Mouse (Mus musculus) midbrain, embryonic 12.5 days (tissue): ENCODE measurements around the gene Fnbp1. TPM values are rescaled to one million over a fixed set of nuclear protein-coding genes. Genes with fewer than 3 reads are reported as not detected.

Experiments used
- ATAC-seq: fragments of 200-750 bp; cut with Nextera tagmentation; 2 replicates; pipeline ENCODE4 v1.8.0; 2017; ENCODE audit warnings: low read depth, moderate TSS enrichment, moderate library complexity; ENCODE audit not compliant: low FRiP score
- H3K27ac ChIP-seq: fragments of 300-500 bp; sonication (generic); replicated peaks from 2 replicates; pipeline ENCODE4 v1.5.1; 2016; ENCODE audit warnings: mild to moderate bottlenecking
- H3K27me3 ChIP-seq: fragments of 300-500 bp; sonication (generic); 2 replicates; pipeline ENCODE4 v1.6.1; 2016; ENCODE audit warnings: mild to moderate bottlenecking
- H3K36me3 ChIP-seq: fragments of 300-500 bp; sonication (generic); 2 replicates; pipeline ENCODE4 v1.6.1; 2016
- H3K4me1 ChIP-seq: fragments of 300-500 bp; sonication (generic); 2 replicates; pipeline ENCODE4 v1.6.1; 2016
- H3K4me2 ChIP-seq: fragments of 300-500 bp; sonication (generic); replicated peaks from 2 replicates; pipeline ENCODE4 v1.6.1; 2016; ENCODE audit warnings: mild to moderate bottlenecking, moderate library complexity
- H3K4me3 ChIP-seq: fragments of 300-500 bp; sonication (generic); 2 replicates; pipeline ENCODE4 v1.5.1; 2016; ENCODE audit warnings: mild to moderate bottlenecking
- H3K9ac ChIP-seq: fragments of 300-500 bp; sonication (generic); replicated peaks from 2 replicates; pipeline ENCODE4 v1.6.1; 2016; ENCODE audit warnings: mild to moderate bottlenecking, moderate library complexity
- H3K9me3 ChIP-seq: fragments of 300-500 bp; sonication (generic); 2 replicates; pipeline ENCODE4 v1.6.1; 2016; ENCODE audit warnings: mild to moderate bottlenecking
- WGBS: fragments of 180-500 bp; shearing (Covaris S2); methylation state at CpG from one replicate; pipeline ENCODE4 v1.1.7; 2016; 5-methylcytosine and 5-hydroxymethylcytosine counted together
- polyA plus RNA-seq: library from polyadenylated mRNA; unstranded; fragments of >200 nt; fragmentation: Nextera tagmentation; extraction: Ambion mirVana; gene quantifications from 2 replicates; pipeline ENCODE4 v1.2.1, GENCODE M21; 2016

The Fnbp1 gene
- polyA plus RNA-seq, 1 experiment from 2014 or later, result 12.8 TPM

DNA sequence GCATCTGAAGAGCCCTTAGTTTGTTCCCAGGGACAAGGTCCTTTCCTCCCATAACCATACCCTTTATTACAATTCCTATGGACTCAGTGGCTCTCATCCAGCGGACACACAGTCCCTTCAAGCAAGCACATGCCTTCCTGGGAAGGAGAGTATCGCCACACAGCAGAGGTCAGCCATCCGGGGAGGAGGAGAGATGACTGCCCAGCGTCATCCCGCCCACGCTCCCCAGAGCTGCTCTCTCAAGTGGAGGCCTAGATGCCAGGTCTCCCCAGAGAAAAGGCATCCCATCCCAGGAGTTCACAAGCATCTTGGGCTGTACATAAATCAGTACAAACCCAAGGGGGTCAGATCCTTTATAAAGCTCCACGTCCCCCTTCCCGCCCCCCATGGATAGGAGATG, 9.1 kb downstream of the Fnbp1 start:
- Histone ChIP-seq H3K4me3 (no peak overlapping the region), H3K27ac (no peak overlapping the region), H3K9me3 (no peaks in the 10 kb centered on the region), H3K27me3 (no peaks in the 10 kb centered on the region), H3K9ac (no peak overlapping the region), H3K4me2 (no peak overlapping the region), H3K36me3 (no peaks in the 10 kb centered on the region), H3K4me1 (peaks cover 8% of the 10 kb centered on the region; the same call in 1 of the 2 replicates)
- no peak for ATAC-seq
- WGBS, result 67% methylated on average over 8 of the region's 8 CpGs

DNA sequence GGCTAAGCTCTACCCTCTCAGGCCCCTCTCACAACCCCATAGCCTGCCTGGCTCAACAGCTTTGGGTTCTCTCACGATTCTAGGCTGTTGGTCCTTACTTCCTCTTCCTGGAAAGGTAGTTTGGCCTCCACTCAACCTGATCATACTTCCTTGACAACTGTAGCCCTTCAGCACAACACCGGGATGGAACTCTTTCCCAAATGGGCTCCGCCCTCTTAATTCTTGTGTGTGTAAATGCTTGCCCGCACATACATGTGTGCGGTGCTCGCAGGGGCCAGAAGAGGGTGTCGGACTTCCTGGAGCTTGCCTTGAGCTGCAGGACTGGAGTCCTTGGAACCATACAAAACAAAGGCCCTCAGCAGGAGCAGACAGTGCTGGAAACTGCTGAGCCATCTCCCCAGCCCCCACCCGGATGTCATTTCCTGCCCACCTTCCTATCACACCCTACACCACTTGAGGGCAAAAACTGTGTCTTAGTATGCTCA, 11.0 kb downstream of the Fnbp1 start:
- H3K36me3 ChIP-seq, result no peaks in the 10 kb centered on the region
- H3K9me3 ChIP-seq, result no peaks in the 10 kb centered on the region
- WGBS, result 79% methylated on average over 8 of the region's 8 CpGs
- no peak overlapping the region for H3K27ac ChIP-seq
- no peak for ATAC-seq
- no peak overlapping the region for H3K9ac ChIP-seq
- no peaks in the 10 kb centered on the region for H3K27me3 ChIP-seq
- H3K4me1 ChIP-seq, result peaks cover 13% of the 10 kb centered on the region; the same call in 1 of the 2 replicates
- no peak overlapping the region for H3K4me2 ChIP-seq
- H3K4me3 ChIP-seq, result no peak overlapping the region

DNA sequence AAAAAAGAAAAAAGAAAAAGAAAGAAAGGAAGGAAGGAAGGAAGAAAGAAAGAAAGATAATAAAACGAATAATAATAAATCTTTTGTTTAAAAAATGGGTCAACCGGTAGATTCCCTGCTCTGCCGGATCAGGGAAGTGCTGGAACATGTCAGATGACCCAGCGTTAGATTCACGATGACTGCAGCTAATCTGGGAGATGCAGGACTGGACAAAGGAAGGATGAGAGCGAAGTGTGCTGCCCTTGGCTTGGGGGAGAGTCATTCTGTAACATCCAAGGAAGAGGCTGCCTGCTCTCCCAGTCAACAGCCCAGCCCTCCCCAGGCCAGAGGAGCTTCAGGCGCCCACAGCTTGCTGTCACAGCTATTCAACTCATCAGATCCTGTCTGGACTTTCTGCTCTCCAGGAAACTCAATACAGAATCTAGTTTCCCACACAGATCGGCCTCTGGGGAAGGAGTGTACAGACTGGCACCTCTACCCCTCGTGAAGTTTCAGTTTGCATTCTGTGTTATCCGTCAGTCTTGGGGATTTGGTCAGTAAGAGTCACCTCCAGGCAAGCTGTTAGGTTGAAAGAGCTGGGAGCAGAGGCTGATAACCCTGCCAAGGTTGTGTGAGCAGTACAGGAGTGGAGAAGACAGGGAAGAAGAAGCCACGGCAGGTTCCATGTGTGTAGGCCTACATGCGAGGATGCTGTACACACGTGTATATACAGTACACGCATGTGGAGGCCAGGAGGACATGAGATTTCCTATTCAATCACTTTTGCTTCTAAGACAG, 11.9 kb downstream of the Fnbp1 start:
- H3K9me3 ChIP-seq, result no peaks in the 10 kb centered on the region
- peaks cover 13% of the 10 kb centered on the region; the same call in 1 of the 2 replicates for H3K4me1 ChIP-seq
- ATAC-seq, result no peak
- H3K27ac ChIP-seq, result no peak overlapping the region
- no peak overlapping the region for H3K9ac ChIP-seq
- H3K4me2 ChIP-seq, result no peak overlapping the region
- 86% methylated on average over 14 of the region's 14 CpGs for WGBS
- H3K4me3 ChIP-seq, result no peak overlapping the region
- H3K36me3 ChIP-seq, result no peaks in the 10 kb centered on the region
- no peaks in the 10 kb centered on the region for H3K27me3 ChIP-seq

DNA sequence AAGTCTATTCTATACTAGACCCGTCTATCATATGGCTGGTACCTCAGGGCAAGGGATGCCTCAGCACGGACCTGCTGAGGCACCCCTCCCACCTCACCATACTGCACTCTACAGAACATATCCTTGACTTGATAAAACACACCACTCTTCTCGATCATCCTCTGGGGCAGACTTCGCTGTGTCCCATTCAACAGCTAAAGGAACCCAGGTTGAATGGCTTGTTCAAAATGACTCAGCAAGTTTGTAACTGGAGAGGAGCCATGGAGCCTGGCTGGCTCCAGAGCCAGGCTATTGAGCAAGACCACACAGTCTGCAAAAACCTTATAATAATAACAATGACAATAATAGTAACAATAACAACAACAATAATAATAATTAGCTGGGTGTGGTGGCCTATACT, 13.9 kb downstream of the Fnbp1 start:
- no peaks in the 10 kb centered on the region for H3K27me3 ChIP-seq
- WGBS, result 78% methylated on average over 4 of the region's 4 CpGs

GRCm38 (mm10) chr2:31127219-31127618, 14.6 kb downstream of the Fnbp1 start:
- ATAC-seq, result no peak
- H3K4me3 ChIP-seq, result no peak overlapping the region
- H3K9ac ChIP-seq, result no peak overlapping the region
- H3K4me2 ChIP-seq, result no peak overlapping the region
- no peaks in the 10 kb centered on the region for H3K9me3 ChIP-seq
- 74% methylated on average over 7 of the region's 7 CpGs for whole genome bisulfite sequencing
- H3K4me1 ChIP-seq, result peaks cover 13% of the 10 kb centered on the region; the same call in 1 of the 2 replicates
- H3K36me3 ChIP-seq, result no peaks in the 10 kb centered on the region
- no peaks in the 10 kb centered on the region for H3K27me3 ChIP-seq
- H3K27ac ChIP-seq, result no peak overlapping the region

More for the DNA sequence above, 13.9 kb downstream of the Fnbp1 start:
- Histone ChIP-seq H3K9me3 (no peaks in the 10 kb centered on the region), H3K4me3 (no peak overlapping the region), H3K36me3 (no peaks in the 10 kb centered on the region), H3K4me1 (peaks cover 13% of the 10 kb centered on the region; the same call in 1 of the 2 replicates), H3K27ac (no peak overlapping the region), H3K4me2 (no peak overlapping the region), H3K9ac (no peak overlapping the region)
- ATAC-seq, result no peak

- no peak overlapping the region for H3K4me3 ChIP-seq
- no peak overlapping the region for H3K9ac ChIP-seq
- no peak overlapping the region for H3K27ac ChIP-seq
- no peaks in the 10 kb centered on the region for H3K9me3 ChIP-seq
- H3K27me3 ChIP-seq, result no peaks in the 10 kb centered on the region
- peaks cover 10% of the 10 kb centered on the region; the same call in 1 of the 2 replicates for H3K4me1 ChIP-seq
- no peaks in the 10 kb centered on the region for H3K36me3 ChIP-seq
- ATAC-seq, result no peak
- H3K4me2 ChIP-seq, result no peak overlapping the region
- 93% methylated on average over 9 of the region's 9 CpGs for WGBS
Measured at GRCm38 (mm10) chr2:31126048-31126447, 15.8 kb downstream of the Fnbp1 start.

- whole genome bisulfite sequencing, result 85% methylated on average over 7 of the region's 7 CpGs
- no peaks in the 10 kb centered on the region for H3K27me3 ChIP-seq
- 0 out of 2 replicates have a peak, but pooled peaks cover 7% of the 10 kb centered on the region for H3K4me1 ChIP-seq
- no peaks in the 10 kb centered on the region for H3K36me3 ChIP-seq
- ATAC-seq, result no peak
- H3K9ac ChIP-seq, result no peak overlapping the region
- no peak overlapping the region for H3K27ac ChIP-seq
- no peaks in the 10 kb centered on the region for H3K9me3 ChIP-seq
- H3K4me3 ChIP-seq, result no peak overlapping the region
- no peak overlapping the region for H3K4me2 ChIP-seq
Measured at GRCm38 (mm10) chr2:31125156-31125555, 16.7 kb downstream of the Fnbp1 start.

- H3K27ac ChIP-seq, result no peak overlapping the region
Measured at GRCm38 (mm10) chr2:31124694-31125093, 17.1 kb downstream of the Fnbp1 start.

DNA sequence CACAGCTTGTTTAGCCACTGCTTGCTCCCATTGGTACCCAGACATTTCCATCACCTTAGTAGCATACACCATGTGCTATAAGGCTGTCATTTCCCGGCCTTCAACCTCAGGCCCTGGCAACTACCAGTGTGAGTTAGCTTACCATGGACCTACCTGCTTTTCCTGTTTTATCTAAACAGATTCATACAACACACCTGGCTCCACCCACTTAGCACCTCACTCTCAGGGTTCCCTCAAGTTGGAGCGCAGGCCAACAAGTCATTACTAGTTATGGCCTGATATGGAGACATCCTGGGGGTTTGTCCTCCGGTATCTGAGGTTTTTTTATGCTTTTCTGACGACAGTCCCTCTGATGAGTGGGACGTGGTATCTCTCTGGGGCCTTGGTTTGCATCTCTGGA, 18.3 kb downstream of the Fnbp1 start:
- no peak overlapping the region for H3K27ac ChIP-seq
- no peak overlapping the region for H3K9ac ChIP-seq
- no peak overlapping the region for H3K4me3 ChIP-seq
- H3K4me2 ChIP-seq, result no peak overlapping the region
- H3K36me3 ChIP-seq, result no peaks in the 10 kb centered on the region
- H3K9me3 ChIP-seq, result no peaks in the 10 kb centered on the region
- no peak for ATAC-seq
- H3K27me3 ChIP-seq, result no peaks in the 10 kb centered on the region
- 0 out of 2 replicates have a peak, but pooled peaks cover 7% of the 10 kb centered on the region for H3K4me1 ChIP-seq
- WGBS, result 92% methylated on average over 5 of the region's 5 CpGs

More at GRCm38 (mm10) chr2:31124694-31125093, 17.1 kb downstream of the Fnbp1 start:
- no peaks in the 10 kb centered on the region for H3K9me3 ChIP-seq
- H3K9ac ChIP-seq, result no peak overlapping the region
- H3K27me3 ChIP-seq, result no peaks in the 10 kb centered on the region
- H3K4me3 ChIP-seq, result no peak overlapping the region
- H3K4me2 ChIP-seq, result no peak overlapping the region
- no peak for ATAC-seq
- WGBS, result 86% methylated on average over 2 of the region's 2 CpGs
- 0 out of 2 replicates have a peak, but pooled peaks cover 7% of the 10 kb centered on the region for H3K4me1 ChIP-seq
- no peaks in the 10 kb centered on the region for H3K36me3 ChIP-seq

DNA sequence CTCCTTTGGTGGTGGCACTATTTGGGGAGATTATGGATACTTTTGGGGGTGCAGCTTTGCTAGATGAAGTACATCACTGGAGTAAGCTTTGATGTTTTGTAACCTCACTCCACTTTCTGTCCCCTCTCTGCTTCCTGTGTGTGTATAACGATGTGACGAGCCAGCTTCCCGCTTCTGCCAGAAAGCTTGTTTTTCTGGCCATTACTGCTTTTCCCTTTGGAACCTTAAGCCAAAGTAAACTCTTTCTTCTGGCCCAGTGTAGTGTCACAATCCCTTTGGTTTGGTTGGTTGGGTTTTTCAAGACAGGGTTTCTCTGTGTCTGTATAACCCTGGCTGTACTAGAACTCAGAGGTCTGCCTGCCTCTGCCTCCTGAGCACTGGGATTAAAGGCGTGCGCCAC, 19.0 kb downstream of the Fnbp1 start:
- 98% methylated on average over 5 of the region's 5 CpGs for WGBS
- no peak overlapping the region for H3K9ac ChIP-seq
- H3K9me3 ChIP-seq, result no peaks in the 10 kb centered on the region
- no peak overlapping the region for H3K4me3 ChIP-seq
- no peak for ATAC-seq
- no peak overlapping the region for H3K27ac ChIP-seq
- no peaks in the 10 kb centered on the region for H3K27me3 ChIP-seq
- H3K4me1 ChIP-seq, result 0 out of 2 replicates have a peak, but pooled peaks cover 6% of the 10 kb centered on the region
- H3K36me3 ChIP-seq, result no peaks in the 10 kb centered on the region
- H3K4me2 ChIP-seq, result no peak overlapping the region

DNA sequence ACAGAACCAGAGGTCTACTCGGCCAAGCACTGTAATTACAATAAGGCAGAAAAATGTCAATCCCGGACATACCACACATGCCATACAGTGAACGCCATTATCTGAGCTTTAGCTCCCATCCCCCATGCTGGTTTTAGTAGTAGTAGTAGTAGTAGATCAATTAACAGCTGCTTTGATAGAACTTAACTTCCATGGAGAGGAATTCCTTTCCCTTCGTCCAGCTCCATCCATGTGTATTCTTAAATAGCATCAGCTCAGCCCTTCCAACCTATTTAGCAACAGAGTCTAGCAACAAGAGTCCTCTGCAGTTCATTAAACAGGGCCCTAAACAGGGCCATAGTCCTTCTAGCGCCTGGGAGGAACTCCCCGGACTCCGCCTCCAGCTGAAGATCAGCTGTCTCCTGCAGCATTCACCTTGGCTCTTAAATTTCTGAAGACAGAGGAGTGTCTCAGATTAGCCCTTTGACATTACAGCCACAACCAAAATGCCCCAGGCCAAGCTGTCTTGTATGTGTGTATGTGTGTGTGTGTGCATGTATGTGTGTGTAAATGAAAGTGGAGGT, 20.6 kb downstream of the Fnbp1 start:
- no peak overlapping the region for H3K9ac ChIP-seq
- no peaks in the 10 kb centered on the region for H3K27me3 ChIP-seq
- WGBS, result 85% methylated on average over 7 of the region's 7 CpGs
- no peak for ATAC-seq
- H3K9me3 ChIP-seq, result no peaks in the 10 kb centered on the region
- H3K27ac ChIP-seq, result no peak overlapping the region
- no peak overlapping the region for H3K4me2 ChIP-seq
- H3K4me1 ChIP-seq, result peaks cover 4% of the 10 kb centered on the region; the same call in 1 of the 2 replicates
- H3K4me3 ChIP-seq, result no peak overlapping the region
- H3K36me3 ChIP-seq, result no peaks in the 10 kb centered on the region

GRCm38 (mm10) chr2:31119795-31120194, 22.0 kb downstream of the Fnbp1 start:
- Histone ChIP-seq H3K9ac (no peak overlapping the region), H3K9me3 (no peaks in the 10 kb centered on the region), H3K36me3 (no peaks in the 10 kb centered on the region), H3K4me1 (peaks cover 4% of the 10 kb centered on the region; the same call in 1 of the 2 replicates), H3K4me2 (no peak overlapping the region), H3K27ac (no peak overlapping the region; the same call in 1 of the 2 replicates), H3K27me3 (no peaks in the 10 kb centered on the region), H3K4me3 (no peak overlapping the region)
- ATAC-seq, result no peak
- WGBS, result 72% methylated on average over 13 of the region's 13 CpGs
